Mouse (Mus musculus) spleen, postnatal 10 days (tissue): ENCODE results near the gene Zkscan6.

ENCODE experiments used
- DNase-seq, 2 experiments: peaks; one replicate each; pipeline ENCODE4 v3.0.0; 2021 to 2022; ENCODE audit warnings: low spot score in 2 of 2

Zkscan6 gene

GRCm38 (mm10) chr11:65806909-65807504, at the start of gene Zkscan6:
TSS of gene Zkscan6 (plus strand) at chr11:65807175.
- peak; percentile 79 to 89 for DNase-seq

- no peak for DNase-seq
Measured at GRCm38 (mm10) chr11:65759350-65759749, 47.6 kb upstream of the Zkscan6 start.

DNA sequence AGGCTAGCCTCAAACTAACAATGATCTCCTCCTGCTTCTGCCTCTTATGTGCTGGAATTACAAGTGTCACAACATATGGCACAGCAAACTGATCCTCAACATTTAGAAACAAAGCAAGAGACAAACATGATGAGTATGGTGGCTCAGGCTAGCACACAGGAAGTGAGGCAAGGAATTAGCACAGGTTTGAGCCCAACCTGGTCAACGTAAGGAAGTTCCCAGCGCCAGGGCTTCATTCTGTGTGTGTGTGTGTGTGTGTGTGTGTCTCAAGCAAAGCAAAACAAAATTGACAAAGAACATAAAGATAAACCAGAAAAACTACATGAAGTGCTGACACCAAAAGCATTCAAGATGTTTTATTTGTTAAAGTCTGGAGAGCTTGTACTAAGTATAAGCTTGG, 46.1 kb upstream of the Zkscan6 start:
- no peak for DNase-seq

- DNase-seq = no peak
Measured at GRCm38 (mm10) chr11:65768445-65768844, 38.5 kb upstream of the Zkscan6 start.

DNA sequence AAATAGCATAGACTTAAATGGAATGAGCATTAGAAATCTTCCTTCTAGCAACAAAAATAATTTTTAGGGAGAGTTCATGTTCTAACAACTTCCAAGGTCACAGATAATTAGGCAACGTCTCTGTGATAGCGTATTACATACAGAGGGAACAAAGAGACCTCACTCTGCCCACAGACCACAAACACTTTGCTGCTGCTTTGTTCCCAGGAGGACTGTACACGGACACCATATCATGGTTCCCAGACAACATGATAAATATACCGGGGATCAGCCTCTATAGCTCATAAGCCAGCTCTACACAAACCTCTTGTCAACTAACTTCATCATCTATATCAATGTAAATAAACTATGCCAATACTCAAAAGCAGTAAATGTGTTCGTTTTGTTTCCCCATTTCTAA, 37.0 kb upstream of the Zkscan6 start:
- DNase-seq = no peak

DNA sequence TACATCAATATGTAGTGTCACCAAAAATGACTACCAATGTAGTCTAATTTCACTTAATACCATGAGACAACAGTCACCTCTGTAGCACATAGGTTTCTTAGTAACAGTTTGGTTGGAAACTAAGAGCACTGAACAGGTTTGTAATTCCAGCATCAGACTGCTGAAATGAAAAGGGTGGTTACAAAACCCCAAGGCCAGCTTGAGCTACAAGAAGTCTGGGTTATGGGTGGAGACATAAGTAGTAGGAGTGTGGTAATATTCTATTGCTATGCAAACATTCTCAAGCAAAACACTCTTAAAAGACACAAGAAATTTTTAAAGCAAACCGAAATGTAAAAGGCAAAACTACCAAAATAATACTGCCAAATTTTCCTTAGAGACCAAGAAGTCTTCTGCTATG, 35.4 kb upstream of the Zkscan6 start:
- DNase-seq = no peak

GRCm38 (mm10) chr11:65773535-65773934, 33.4 kb upstream of the Zkscan6 start:
- no peak for DNase-seq

GRCm38 (mm10) chr11:65773946-65774656, 32.9 kb upstream of the Zkscan6 start:
- no peak for DNase-seq

DNA sequence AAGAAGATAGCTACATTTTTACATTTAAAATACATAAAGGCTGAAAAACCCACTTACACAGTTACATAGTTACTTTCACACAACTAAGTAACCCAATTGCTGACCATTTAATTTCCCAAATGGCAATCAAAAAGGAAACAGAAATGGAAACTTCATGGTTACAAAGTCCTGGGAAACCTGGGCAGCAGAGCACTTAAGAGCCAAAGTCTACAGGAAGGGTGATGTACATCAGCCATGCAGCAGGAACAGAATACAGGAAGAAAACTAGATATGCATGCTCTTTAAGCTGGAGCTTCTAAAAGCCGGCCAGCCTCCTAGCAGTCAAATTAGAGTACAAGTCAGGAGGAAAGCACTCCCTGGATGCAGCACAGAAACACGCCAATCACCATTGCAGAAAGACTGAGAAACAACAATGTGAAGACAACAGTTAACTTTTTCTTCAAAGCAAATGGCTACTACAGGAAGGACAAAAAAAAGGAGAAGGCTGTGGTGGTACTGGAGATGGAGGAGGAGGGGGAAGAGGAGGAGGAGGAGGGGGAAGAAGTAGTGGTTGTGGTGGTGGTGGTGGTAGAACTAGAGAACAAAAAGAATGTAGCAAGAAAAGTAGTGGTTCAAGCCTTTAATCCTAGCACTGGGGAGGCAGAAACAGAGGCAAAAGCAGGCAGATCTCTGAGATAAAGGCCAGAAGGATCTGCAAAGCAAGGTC, 29.9 kb upstream of the Zkscan6 start:
- no peak for DNase-seq

GRCm38 (mm10) chr11:65777810-65778209, 29.2 kb upstream of the Zkscan6 start:
- no peak for DNase-seq

- DNase-seq = no peak
Measured at GRCm38 (mm10) chr11:65779066-65779465, 27.9 kb upstream of the Zkscan6 start.

DNA sequence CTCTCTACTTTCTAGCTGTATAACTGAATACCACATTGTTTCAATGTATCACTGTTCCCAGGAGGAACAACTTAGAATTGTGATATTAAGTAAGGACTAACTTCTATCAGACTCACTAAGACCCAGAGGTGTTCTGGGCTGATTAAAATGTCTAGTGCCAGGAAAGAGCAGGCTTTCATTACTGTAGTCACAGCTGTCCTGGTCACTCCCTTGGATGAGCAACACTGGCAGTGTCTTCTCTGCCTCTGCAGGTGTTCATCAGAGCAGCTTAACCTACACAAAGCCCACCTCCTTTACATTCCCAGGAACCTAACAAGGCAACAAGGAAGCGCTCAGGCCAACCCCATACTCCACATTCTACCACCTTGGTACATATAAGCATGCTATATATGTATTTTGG, 27.4 kb upstream of the Zkscan6 start:
- DNase-seq = no peak

- no peak for DNase-seq
Measured at GRCm38 (mm10) chr11:65781596-65781995, 25.4 kb upstream of the Zkscan6 start.

DNA sequence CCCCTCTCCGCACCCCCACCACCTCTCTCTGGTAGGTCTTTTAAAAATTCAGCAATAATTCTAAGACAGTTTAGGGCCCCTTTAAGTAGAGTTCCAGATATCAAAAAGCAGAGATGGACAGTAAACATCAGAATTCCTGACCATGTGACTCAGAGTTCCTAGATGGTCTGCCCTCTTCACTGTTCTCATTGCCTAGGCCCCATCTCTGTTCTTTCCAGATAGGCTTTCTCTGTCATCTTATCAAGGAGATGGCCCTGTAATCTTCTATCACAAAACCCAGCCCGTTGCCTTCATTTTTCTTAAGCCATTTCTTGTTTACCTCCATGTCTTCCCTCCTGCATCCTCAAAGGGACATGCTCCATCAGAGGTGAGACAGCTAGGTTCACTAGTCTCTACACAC, 20.8 kb upstream of the Zkscan6 start:
- DNase-seq = no peak

DNA sequence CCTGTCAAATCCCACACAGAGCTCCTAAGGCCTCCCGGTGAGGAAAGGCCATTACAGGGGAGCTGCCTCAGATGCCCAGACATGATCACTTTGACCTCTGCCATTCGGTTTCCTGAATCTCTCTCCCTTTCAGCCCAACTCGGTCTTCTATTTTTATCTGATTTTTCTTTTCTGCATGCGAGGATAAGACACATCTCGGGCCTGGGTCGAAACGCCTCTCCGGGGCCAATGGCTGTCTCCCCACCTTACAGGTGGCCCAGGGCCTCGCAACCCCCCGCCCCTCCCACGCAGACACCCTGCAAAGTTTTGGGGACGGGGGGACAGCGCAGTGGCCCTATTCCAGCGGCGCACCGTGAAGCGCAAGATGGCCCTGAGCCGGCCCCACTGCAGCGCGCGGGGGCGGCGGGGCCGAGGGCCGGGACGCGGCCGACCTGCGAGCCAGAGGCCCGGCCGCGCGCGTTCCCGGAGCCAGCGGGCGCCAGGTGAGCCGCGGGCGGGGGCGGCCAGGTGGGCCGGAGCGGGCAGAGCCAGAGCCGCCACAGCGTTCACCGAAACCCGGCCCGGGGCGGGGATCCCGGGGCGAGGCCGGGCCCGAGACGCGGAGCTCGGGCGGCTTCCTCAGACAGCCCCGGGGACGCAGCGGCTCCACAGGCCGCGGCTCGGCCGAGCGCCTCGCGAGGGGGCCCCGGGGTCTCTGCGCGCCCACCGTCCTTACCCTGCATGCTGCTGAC, 19.4 kb upstream of the Zkscan6 start:
- peak in 1 of 2 experiments; percentile 81 for DNase-seq

DNA sequence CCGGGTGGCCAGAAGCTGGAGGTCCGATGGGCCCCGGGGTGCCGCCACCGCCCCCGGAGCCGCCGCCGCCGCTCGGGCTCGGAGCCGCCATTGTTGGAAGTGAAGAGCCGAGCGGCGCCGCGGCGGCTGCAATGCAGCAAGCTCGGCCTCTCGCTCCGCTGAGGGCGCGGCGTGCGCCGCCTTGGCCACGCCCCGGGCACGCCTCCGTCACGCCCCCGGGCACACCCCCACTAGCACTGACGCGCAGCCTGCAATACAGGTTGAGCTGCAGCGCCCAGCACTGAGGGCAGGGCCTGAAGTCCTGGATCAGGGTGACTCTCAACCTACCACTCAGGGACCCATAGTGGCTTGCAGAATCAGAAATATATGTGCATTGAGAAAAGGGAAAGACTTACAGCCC, 18.8 kb upstream of the Zkscan6 start, which contains the start of gene Map2k4:
TSS of gene Map2k4 (minus strand) at position 144 of the 400 bp plus-strand sequence.
- DNase-seq = peak; percentile 88 to 95

GRCm38 (mm10) chr11:65794428-65795219, 12.4 kb upstream of the Zkscan6 start:
- no peak for DNase-seq

DNA sequence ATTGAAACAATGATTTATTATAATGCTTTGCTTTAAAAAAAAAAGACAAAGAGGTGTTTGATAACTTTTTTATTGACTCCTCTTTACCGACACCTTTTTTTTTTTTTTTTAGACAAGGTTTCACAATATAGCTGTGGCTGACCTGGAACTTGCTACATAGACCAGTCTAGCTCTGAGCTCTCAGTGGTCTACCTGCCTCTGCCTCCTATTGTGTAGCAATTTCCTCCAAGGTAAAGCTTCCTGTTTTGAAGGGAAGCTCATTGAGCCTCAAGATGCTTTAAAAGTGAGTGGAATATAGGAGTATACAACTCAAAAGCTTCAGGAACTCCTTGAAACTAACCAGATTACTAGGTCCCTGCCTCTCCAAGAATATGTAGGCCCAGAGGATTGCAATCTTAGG, 11.1 kb upstream of the Zkscan6 start:
- no peak for DNase-seq

GRCm38 (mm10) chr11:65801899-65802298, 5.1 kb upstream of the Zkscan6 start:
- no peak for DNase-seq

GRCm38 (mm10) chr11:65806321-65806904, 562 bp upstream of the Zkscan6 start:
- peak in 1 of 2 experiments; percentile 46 for DNase-seq

DNA sequence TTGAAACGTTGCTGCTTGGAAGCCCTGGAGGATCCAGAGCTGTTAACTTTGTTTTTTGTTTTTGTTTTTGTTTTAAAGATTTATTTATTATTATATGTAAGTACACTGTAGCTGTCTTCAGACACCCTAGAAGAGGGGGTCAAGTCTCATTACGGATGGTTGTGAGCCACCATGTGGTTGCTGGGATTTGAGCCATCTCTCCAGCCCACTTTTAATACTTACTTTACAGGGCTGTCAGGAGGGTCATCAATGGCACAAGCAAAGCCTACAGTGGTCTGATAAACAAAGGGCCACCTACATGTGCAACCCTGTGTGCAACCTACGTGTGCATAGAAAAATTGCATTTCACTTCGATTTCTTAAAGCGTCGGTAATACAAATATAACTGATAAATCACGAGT, 626 bp downstream of the Zkscan6 start:
- DNase-seq = no peak
